Mouse (Mus musculus): ENCODE results near the gene Mtmr2.
"Not testable (repeated sequence)": the region's sequence is repeated elsewhere in the genome, so short reads cannot be mapped to it uniquely, and the experiment has no call there.

Mtmr2 gene

GRCm38 (mm10) chr9:13748404-13748797, at the start of gene Mtmr2:
Gene Mtmr2 (plus strand): TSS chr9:13748410.
- DNase-seq (ENCODE audit: low read depth, low spot score), result no peak

GRCm38 (mm10) chr9:13699061-13699780, 49.0 kb upstream of the Mtmr2 start:
- peak; percentile 97 for DNase-seq (ENCODE audit: low read depth, low spot score)

- no peak for DNase-seq (ENCODE audit: low read depth, low spot score)
Observed at GRCm38 (mm10) chr9:13699781-13700116, 48.5 kb upstream of the Mtmr2 start.

- peak; percentile 39 for DNase-seq (ENCODE audit: low read depth, low spot score)
Observed at GRCm38 (mm10) chr9:13701773-13702172, 46.4 kb upstream of the Mtmr2 start.

GRCm38 (mm10) chr9:13703100-13703499, 45.1 kb upstream of the Mtmr2 start:
- no peak for DNase-seq (ENCODE audit: low read depth, low spot score)

GRCm38 (mm10) chr9:13704917-13705316, 43.3 kb upstream of the Mtmr2 start:
- DNase-seq (ENCODE audit: low read depth, low spot score), result no peak

- DNase-seq (ENCODE audit: low read depth, low spot score), result no peak
Observed at GRCm38 (mm10) chr9:13707066-13707555, 41.1 kb upstream of the Mtmr2 start.

GRCm38 (mm10) chr9:13709436-13709835, 38.8 kb upstream of the Mtmr2 start:
- no peak for DNase-seq (ENCODE audit: low read depth, low spot score)

- not testable (repeated sequence) for DNase-seq (ENCODE audit: low read depth, low spot score)
Observed at GRCm38 (mm10) chr9:13715891-13716290, 32.3 kb upstream of the Mtmr2 start.

GRCm38 (mm10) chr9:13716316-13717099, 31.7 kb upstream of the Mtmr2 start:
- peak; percentile 83 for DNase-seq (ENCODE audit: low read depth, low spot score)

- DNase-seq (ENCODE audit: low read depth, low spot score), result peak; percentile 90
Observed at GRCm38 (mm10) chr9:13748798-13749674, 826 bp downstream of the Mtmr2 start.

GRCm38 (mm10) chr9:13749675-13749998, 1.4 kb downstream of the Mtmr2 start:
- peak; percentile 43 for DNase-seq (ENCODE audit: low read depth, low spot score)

GRCm38 (mm10) chr9:13752543-13752942, 4.3 kb downstream of the Mtmr2 start:
- DNase-seq (ENCODE audit: low read depth, low spot score), result no peak

- no peak for DNase-seq (ENCODE audit: low read depth, low spot score)
Observed at GRCm38 (mm10) chr9:13760430-13760829, 12.2 kb downstream of the Mtmr2 start.

- DNase-seq (ENCODE audit: low read depth, low spot score), result no peak
Observed at GRCm38 (mm10) chr9:13765624-13766023, 17.4 kb downstream of the Mtmr2 start.

- no peak for DNase-seq (ENCODE audit: low read depth, low spot score)
Observed at GRCm38 (mm10) chr9:13766570-13766969, 18.4 kb downstream of the Mtmr2 start.

- DNase-seq (ENCODE audit: low read depth, low spot score), result no peak
Observed at GRCm38 (mm10) chr9:13774732-13775131, 26.5 kb downstream of the Mtmr2 start.

- DNase-seq (ENCODE audit: low read depth, low spot score), result no peak
Observed at GRCm38 (mm10) chr9:13781985-13782384, 33.8 kb downstream of the Mtmr2 start.

- DNase-seq (ENCODE audit: low read depth, low spot score), result not testable (repeated sequence)
Observed at GRCm38 (mm10) chr9:13790864-13791263, 42.7 kb downstream of the Mtmr2 start.

- DNase-seq (ENCODE audit: low read depth, low spot score), result no peak
Observed at GRCm38 (mm10) chr9:13794302-13794701, 46.1 kb downstream of the Mtmr2 start.

- no peak for DNase-seq (ENCODE audit: low read depth, low spot score)
Observed at GRCm38 (mm10) chr9:13794756-13795155, 46.5 kb downstream of the Mtmr2 start.

GRCm38 (mm10) chr9:13804480-13804879, 56.3 kb downstream of the Mtmr2 start:
- no peak for DNase-seq (ENCODE audit: low read depth, low spot score)
